Mouse (Mus musculus): ENCODE results near the gene Sqstm1.

DNA sequence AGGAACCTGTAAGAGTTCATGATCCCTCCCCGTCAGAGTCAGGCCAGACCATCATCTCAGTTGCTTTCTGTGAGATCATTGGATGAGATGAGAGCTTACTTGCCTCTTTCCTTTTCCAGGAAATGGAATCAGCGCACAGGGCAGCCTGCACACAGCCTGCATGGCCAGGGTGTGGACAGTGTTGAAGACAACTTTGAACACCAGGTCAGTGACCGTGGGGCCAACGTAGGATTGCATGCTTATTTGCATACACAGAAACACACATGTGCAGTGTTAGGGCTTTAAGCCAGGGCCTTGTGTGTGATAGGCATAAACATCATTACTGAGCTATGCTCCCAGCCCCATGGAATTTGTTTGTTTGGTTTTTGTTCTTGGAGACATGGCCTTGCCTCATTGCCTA is 13.1 kb downstream of the Sqstm1 start:
- no peak for TF ChIP-seq CTCF (IDR thresholded peaks at IDR 0.05; ENCODE audit: extremely low read depth, insufficient read length, insufficient replicate concordance, low read depth, low read length)
- TF ChIP-seq POLR2A (IDR thresholded peaks at IDR 0.05; ENCODE audit: low read depth, low read length): no peak
